12 mouse cellular contexts compared by ENCODE assay signal in genomic region chr11:32542181-32542580, GRCm38 (mm10). TPM values are rescaled to one million over a fixed set of nuclear protein-coding genes. Genes with fewer than 3 reads are reported as not detected.
DNase-seq lines count a peak whose midpoint lies in the region; ATAC-seq and TF ChIP-seq lines count a peak whose summit lies in the region.
"Had no signal": no experiment of that assay in that cellular context is flagged by ENCODE, and none has a peak within 500 bp of the region (broad histone marks: within the 10 kb centered on the region; RNA-seq: fewer than 3 reads in every experiment).

No protein-coding gene starts in this region.

- DNase-seq in forebrain, embryonic 10.5 days (ENCODE audit: extremely low spot score, low spot score): no peak
- no peak for DNase-seq in midbrain, embryonic 10.5 days (ENCODE audit: low spot score)
- DNase-seq in embryo, embryonic 11 days: no peak
- DNase-seq: cerebellum, adult 2 months had no signal

- peak overlapping the region; percentile 35; the same call in 1 of the 2 replicates for H3K27ac ChIP-seq in forebrain, embryonic 10.5 days
- no peak overlapping the region for H3K27ac ChIP-seq in forebrain, embryonic 16.5 days (ENCODE audit: low read length)
- 0 out of 2 replicates have a peak overlapping the region, but pooled peaks have one; percentile 4 for H3K27ac ChIP-seq in midbrain, embryonic 10.5 days (replicated peaks)
- no peak overlapping the region for H3K27ac ChIP-seq in midbrain, embryonic 16.5 days (ENCODE audit: low read length)
- H3K27ac ChIP-seq in intestine, embryonic 15.5 days: 0 out of 2 replicates have a peak overlapping the region, but pooled peaks have one; percentile 37
- peak overlapping the region; percentile 55 for H3K27ac ChIP-seq in small intestine, adult 2 months (ENCODE audit: insufficient read depth, low read depth, low read length)
- H3K27ac ChIP-seq: layer of hippocampus, adult 2 months; limb, embryonic 15.5 days; midbrain, embryonic 15.5 days had no signal

- H3K9me3 ChIP-seq in forebrain, embryonic 10.5 days: no peaks in the 10 kb centered on the region
- no peaks in the 10 kb centered on the region for H3K9me3 ChIP-seq in forebrain, embryonic 16.5 days (ENCODE audit: control insufficient read depth, low read length)
- no peaks in the 10 kb centered on the region for H3K9me3 ChIP-seq in midbrain, embryonic 10.5 days (replicated peaks)
- H3K9me3 ChIP-seq in midbrain, embryonic 16.5 days (replicated peaks; ENCODE audit: control insufficient read depth, low read length, poor library complexity, severe bottlenecking): no peaks in the 10 kb centered on the region
- no peaks in the 10 kb centered on the region for H3K9me3 ChIP-seq in intestine, embryonic 15.5 days
- H3K9me3 ChIP-seq: limb, embryonic 15.5 days; midbrain, embryonic 15.5 days had no signal

- no peak overlapping the region for H3K9ac ChIP-seq in forebrain, embryonic 16.5 days (replicated peaks; ENCODE audit: low read depth, low read length)
- no peak overlapping the region for H3K9ac ChIP-seq in midbrain, embryonic 16.5 days (ENCODE audit: low read depth, low read length)
- no peak overlapping the region for H3K9ac ChIP-seq in intestine, embryonic 15.5 days
- H3K9ac ChIP-seq: limb, embryonic 15.5 days; midbrain, embryonic 15.5 days had no signal

- H3K4me1 ChIP-seq in forebrain, embryonic 10.5 days: peaks cover 47% of the 10 kb centered on the region
- peaks cover 20% of the 10 kb centered on the region for H3K4me1 ChIP-seq in forebrain, embryonic 16.5 days (replicated peaks; ENCODE audit: control insufficient read depth, insufficient read depth, low read length)
- peaks cover 19% of the 10 kb centered on the region for H3K4me1 ChIP-seq in midbrain, embryonic 10.5 days
- H3K4me1 ChIP-seq in midbrain, embryonic 16.5 days (ENCODE audit: control insufficient read depth, insufficient read depth, low read length): peaks cover 2% of the 10 kb centered on the region; the same call in 1 of the 2 replicates
- H3K4me1 ChIP-seq in intestine, embryonic 15.5 days (replicated peaks): peaks cover 24% of the 10 kb centered on the region
- H3K4me1 ChIP-seq in small intestine, adult 2 months (ENCODE audit: control insufficient read depth, insufficient read depth, insufficient read length, low read length): peaks cover 26% of the 10 kb centered on the region; the same call in 1 of the 2 replicates

- no peaks in the 10 kb centered on the region for H3K36me3 ChIP-seq in forebrain, embryonic 10.5 days (replicated peaks)
- no peaks in the 10 kb centered on the region for H3K36me3 ChIP-seq in forebrain, embryonic 16.5 days (ENCODE audit: control insufficient read depth, insufficient read depth)
- H3K36me3 ChIP-seq in midbrain, embryonic 10.5 days: no peaks in the 10 kb centered on the region
- no peaks in the 10 kb centered on the region for H3K36me3 ChIP-seq in midbrain, embryonic 16.5 days (ENCODE audit: control insufficient read depth, insufficient read depth, low read length)
- H3K36me3 ChIP-seq in intestine, embryonic 15.5 days: no peaks in the 10 kb centered on the region
- 0 out of 2 replicates have a peak, but pooled peaks cover 1% of the 10 kb centered on the region for H3K36me3 ChIP-seq in small intestine, adult 2 months (ENCODE audit: control insufficient read depth, insufficient read depth, low read length)
- H3K36me3 ChIP-seq: limb, embryonic 15.5 days; midbrain, embryonic 15.5 days had no signal

- no peak overlapping the region for H3K4me3 ChIP-seq in forebrain, embryonic 10.5 days
- no peak overlapping the region for H3K4me3 ChIP-seq in forebrain, embryonic 16.5 days (replicated peaks; ENCODE audit: low read length)
- H3K4me3 ChIP-seq in midbrain, embryonic 10.5 days: no peak overlapping the region
- no peak overlapping the region for H3K4me3 ChIP-seq in midbrain, embryonic 16.5 days (ENCODE audit: low read depth, low read length)
- H3K4me3 ChIP-seq in intestine, embryonic 15.5 days (replicated peaks): no peak overlapping the region
- no peak overlapping the region for H3K4me3 ChIP-seq in small intestine, adult 2 months (ENCODE audit: low read depth, low read length)
- H3K4me3 ChIP-seq: layer of hippocampus, adult 2 months; limb, embryonic 15.5 days; midbrain, embryonic 15.5 days had no signal

- no peak for ATAC-seq in forebrain, embryonic 16.5 days
- ATAC-seq in midbrain, embryonic 16.5 days: no peak
- no peak for ATAC-seq in intestine, embryonic 15.5 days
- ATAC-seq in frontal cortex, adult (ENCODE audit: low TSS enrichment): no peak
- ATAC-seq: midbrain, embryonic 15.5 days had no signal

- H3K4me2 ChIP-seq in forebrain, embryonic 16.5 days (ENCODE audit: low read length): no peak overlapping the region
- no peak overlapping the region for H3K4me2 ChIP-seq in midbrain, embryonic 16.5 days (ENCODE audit: low read length)
- H3K4me2 ChIP-seq in intestine, embryonic 15.5 days (replicated peaks): no peak overlapping the region
- H3K4me2 ChIP-seq: limb, embryonic 15.5 days; midbrain, embryonic 15.5 days had no signal

- TF ChIP-seq CTCF in small intestine, adult 2 months (IDR thresholded peaks at IDR 0.05; ENCODE audit: extremely low read depth, insufficient read length, insufficient replicate concordance, low read depth, low read length): no peak

- TF ChIP-seq POLR2A in small intestine, adult 2 months (IDR thresholded peaks at IDR 0.05; ENCODE audit: low read depth, low read length): no peak

- WGBS in forebrain, embryonic 10.5 days: 92% methylated on average over 4 of the region's 4 CpGs
- 95% methylated on average over 4 of the region's 4 CpGs for WGBS in forebrain, embryonic 16.5 days
- WGBS in midbrain, embryonic 10.5 days: 89% methylated on average over 4 of the region's 4 CpGs
- 96% methylated on average over 4 of the region's 4 CpGs for WGBS in midbrain, embryonic 16.5 days
- 92% methylated on average over 4 of the region's 4 CpGs for WGBS in intestine, embryonic 15.5 days
- WGBS in small intestine, adult 2 months: 82% methylated on average over 4 of the region's 4 CpGs

- peaks cover 28% of the 10 kb centered on the region for H3K27me3 ChIP-seq in forebrain, embryonic 10.5 days (ENCODE audit: poor library complexity, severe bottlenecking)
- no peaks in the 10 kb centered on the region for H3K27me3 ChIP-seq in forebrain, embryonic 16.5 days (replicated peaks; ENCODE audit: control insufficient read depth, insufficient read depth, low read length)
- H3K27me3 ChIP-seq in midbrain, embryonic 10.5 days (ENCODE audit: low read depth, poor library complexity, severe bottlenecking): peaks cover 25% of the 10 kb centered on the region; the same call in 1 of the 2 replicates
- no peaks in the 10 kb centered on the region for H3K27me3 ChIP-seq in midbrain, embryonic 16.5 days (ENCODE audit: control insufficient read depth, insufficient read depth, low read depth, low read length)
- no peaks in the 10 kb centered on the region for H3K27me3 ChIP-seq in intestine, embryonic 15.5 days (replicated peaks)
- no peaks in the 10 kb centered on the region for H3K27me3 ChIP-seq in small intestine, adult 2 months (ENCODE audit: control insufficient read depth, insufficient read depth, low read length)
- H3K27me3 ChIP-seq: limb, embryonic 15.5 days; midbrain, embryonic 15.5 days had no signal

RNA-seq across cellular contexts. Expression of gene Stk10, which starts 9.1 kb away (rescaled TPM):
- 2.0 and 2.3 TPM in 2 replicates for polyA plus RNA-seq in forebrain, embryonic 10.5 days (2016; fragmentation: Nextera tagmentation; extraction: Ambion mirVana)
- 2.1 and 2.8 TPM in 2 replicates for polyA plus RNA-seq in forebrain, embryonic 16.5 days (2015; fragmentation: Nextera tagmentation; extraction: Ambion mirVana)
- polyA plus RNA-seq in midbrain, embryonic 10.5 days (2016; fragmentation: Nextera tagmentation; extraction: Ambion mirVana): 1.5 and 2.1 TPM in 2 replicates
- 1.2 and 1.7 TPM in 2 replicates for polyA plus RNA-seq in midbrain, embryonic 16.5 days (2015; fragmentation: Nextera tagmentation; extraction: Ambion mirVana)
- polyA plus RNA-seq in intestine, embryonic 15.5 days (2015; fragmentation: Nextera tagmentation; extraction: Ambion mirVana): 3.6 and 4.3 TPM in 2 replicates
- polyA plus RNA-seq in small intestine, adult 2 months (2012; rRNA removed): 12.7 and 49.4 TPM in 2 replicates

RNA-seq across cellular contexts. Expression of gene Efcab9, which starts 10.3 kb away (rescaled TPM):
- 0.21 and 0.25 TPM in 2 replicates for polyA plus RNA-seq in forebrain, embryonic 10.5 days (2016; fragmentation: Nextera tagmentation; extraction: Ambion mirVana)
- not detected in 2 replicates for polyA plus RNA-seq in forebrain, embryonic 16.5 days (2015; fragmentation: Nextera tagmentation; extraction: Ambion mirVana)
- 0.32 TPM in 1 of 2 replicates, not detected in the other for polyA plus RNA-seq in midbrain, embryonic 10.5 days (2016; fragmentation: Nextera tagmentation; extraction: Ambion mirVana)
- not detected in 2 replicates for polyA plus RNA-seq in midbrain, embryonic 16.5 days (2015; fragmentation: Nextera tagmentation; extraction: Ambion mirVana)
- polyA plus RNA-seq in intestine, embryonic 15.5 days (2015; fragmentation: Nextera tagmentation; extraction: Ambion mirVana): 0.35 and 0.64 TPM in 2 replicates
- not detected in 2 replicates for polyA plus RNA-seq in small intestine, adult 2 months (2012; rRNA removed)
- polyA plus RNA-seq: limb, embryonic 15.5 days; midbrain, embryonic 15.5 days had no signal

Comparison
In these comparisons a context has a peak if more than half of its experiments do, and no peak if none do; other contexts are left out.
1. H3K27ac ChIP-seq: peak in forebrain, embryonic 10.5 days (single experiment), midbrain, embryonic 10.5 days (single experiment), intestine, embryonic 15.5 days (single experiment) and small intestine, adult 2 months (single experiment); none in forebrain, embryonic 16.5 days (single experiment) and midbrain, embryonic 16.5 days (single experiment).